Mouse (Mus musculus) kidney, adult 8-10 months (tissue): Measurements from ENCODE around the gene Gm20696.

ENCODE experiments used
- DNase-seq, 2 experiments: peaks; one replicate each; pipeline ENCODE4 v3.0.0; 2022

Gm20696 gene

DNA sequence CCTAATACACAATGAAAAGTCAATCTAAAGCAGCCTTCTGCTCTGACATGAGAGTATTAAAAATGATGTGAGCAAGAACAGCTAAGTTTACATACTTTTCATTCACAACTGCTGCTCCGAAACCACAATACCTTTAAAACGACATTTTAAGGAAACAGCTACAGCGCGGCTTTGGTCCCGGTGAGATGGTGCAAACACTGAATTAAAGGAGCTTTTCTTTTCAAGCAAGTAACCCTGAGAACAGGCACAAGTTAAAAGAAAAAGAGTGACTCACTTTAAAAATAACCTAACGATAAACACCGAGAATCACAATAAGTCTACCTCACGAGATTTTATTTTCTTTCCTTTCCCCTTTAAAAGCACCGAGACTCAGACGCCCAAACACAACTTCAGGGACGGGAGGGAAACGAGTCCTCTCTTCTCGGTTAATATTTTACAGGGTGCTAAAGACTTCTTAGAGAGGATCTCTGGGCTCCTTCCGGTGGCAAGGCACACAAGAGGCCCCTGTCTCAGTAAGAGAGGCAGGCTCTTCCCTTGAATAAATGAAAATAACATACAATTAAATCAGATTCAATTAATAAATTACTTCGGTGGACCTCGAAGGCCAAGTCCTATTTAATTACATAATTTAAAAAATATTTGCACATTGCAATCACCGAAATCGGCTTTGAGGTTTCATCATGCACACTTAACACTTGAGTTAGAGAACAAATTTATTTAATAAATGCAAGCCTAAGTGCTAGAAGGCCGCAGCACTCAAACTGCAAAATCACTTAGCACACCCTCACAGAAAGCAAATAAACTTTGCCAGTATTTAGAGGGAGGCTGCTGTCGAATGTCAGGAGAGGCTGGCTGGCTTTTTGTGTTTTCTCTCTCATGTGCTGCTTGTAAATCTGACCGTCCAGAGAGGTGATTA, 391.0 kb downstream of the Gm20696 start:
- peak; percentile 36 to 47 for DNase-seq

- no peak for DNase-seq
Measured at GRCm38 (mm10) chr6:99274667-99275066, 391.9 kb downstream of the Gm20696 start.

DNA sequence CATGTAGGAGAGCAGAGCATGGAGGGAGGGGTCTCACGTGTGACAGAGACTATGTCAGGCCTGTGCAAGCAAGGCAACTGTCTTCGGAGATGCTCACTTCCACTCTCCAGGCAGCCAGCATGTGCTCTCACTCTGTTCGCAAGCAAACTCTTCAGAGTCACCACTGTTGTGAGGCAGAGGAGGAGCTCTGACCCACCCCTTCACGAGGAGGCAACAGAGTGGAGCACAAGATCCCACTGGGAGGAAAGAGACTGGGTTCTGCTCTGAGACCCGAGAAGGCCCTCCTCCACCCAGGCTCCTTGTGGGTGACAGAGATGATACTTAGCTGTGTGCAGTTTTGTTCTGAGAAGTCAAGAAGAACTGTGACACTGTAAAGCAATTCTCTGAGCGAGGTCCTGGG, 392.4 kb downstream of the Gm20696 start:
- no peak for DNase-seq

GRCm38 (mm10) chr6:99273177-99273576, 393.4 kb downstream of the Gm20696 start:
- DNase-seq, result no peak

GRCm38 (mm10) chr6:99272174-99272573, 394.4 kb downstream of the Gm20696 start:
- DNase-seq, result no peak

- DNase-seq, result peak; percentile 25 to 32
Measured at GRCm38 (mm10) chr6:99271741-99272140, 394.9 kb downstream of the Gm20696 start.

GRCm38 (mm10) chr6:99269921-99270320, 396.7 kb downstream of the Gm20696 start:
- no peak for DNase-seq

GRCm38 (mm10) chr6:99268171-99269061, 398.2 kb downstream of the Gm20696 start:
- no peak for DNase-seq

- peak; percentile 52 to 58 for DNase-seq
Measured at GRCm38 (mm10) chr6:99265945-99266656, 400.5 kb downstream of the Gm20696 start.

DNA sequence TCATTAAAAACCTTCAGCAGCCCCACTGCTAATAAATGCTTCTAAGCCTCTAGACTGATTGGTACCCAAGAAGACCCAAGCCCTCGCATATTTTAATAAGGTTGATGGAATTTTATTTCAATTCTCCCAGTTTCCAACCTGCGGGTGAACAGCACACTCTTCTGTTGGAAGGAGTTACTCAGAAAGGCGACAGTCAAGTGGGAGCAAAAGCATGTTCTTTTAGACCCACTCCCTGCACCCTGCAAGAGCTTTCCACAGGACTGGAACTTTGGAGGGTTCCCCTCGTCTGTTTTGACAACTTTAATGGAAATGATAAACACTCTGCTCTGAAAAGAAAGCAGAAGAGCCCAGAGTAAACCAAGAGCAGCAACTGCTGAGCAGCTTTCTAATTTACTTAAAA, 401.4 kb downstream of the Gm20696 start:
- no peak for DNase-seq

DNA sequence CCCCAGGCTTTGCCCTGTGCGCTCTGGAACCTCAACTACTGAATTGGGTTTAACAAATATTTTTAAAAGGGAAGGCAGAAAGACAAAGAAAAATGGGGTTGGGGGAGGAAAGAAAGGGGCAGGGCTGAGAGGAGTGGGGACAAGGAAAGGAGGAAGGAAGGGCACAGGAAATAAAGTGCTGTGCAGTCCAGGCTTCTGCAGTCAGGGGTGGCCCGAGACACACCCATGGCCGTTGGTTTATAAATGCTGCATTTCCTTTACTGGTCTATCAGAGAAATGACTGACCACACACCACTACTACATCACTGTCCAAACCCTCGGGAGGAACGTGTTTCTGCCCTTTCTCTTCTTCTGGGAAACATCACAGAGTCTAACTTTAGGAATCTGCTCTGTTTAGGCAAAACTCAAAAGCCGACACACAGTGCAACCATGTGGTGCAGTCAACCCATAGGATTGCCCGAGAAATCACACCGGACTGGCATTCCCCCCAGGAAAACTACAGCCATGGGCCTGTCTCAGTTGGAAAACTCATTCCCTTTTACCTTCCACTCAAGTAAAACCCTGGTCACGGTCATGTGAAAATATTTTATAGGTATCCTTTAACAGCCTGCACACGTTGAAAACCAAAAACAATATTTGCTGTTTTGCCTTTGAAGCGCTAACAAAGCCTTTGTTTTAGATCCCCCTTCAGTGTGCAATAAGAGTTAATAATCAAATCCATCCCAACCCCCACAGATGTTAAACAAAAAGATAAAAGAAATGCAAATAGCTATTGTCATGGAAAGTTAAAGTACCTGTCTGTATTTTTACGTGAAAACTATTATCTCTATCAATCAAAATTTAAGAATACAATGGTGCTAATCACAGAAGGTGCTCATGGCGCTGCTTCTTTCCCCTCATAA, 402.2 kb downstream of the Gm20696 start:
- no peak for DNase-seq

DNA sequence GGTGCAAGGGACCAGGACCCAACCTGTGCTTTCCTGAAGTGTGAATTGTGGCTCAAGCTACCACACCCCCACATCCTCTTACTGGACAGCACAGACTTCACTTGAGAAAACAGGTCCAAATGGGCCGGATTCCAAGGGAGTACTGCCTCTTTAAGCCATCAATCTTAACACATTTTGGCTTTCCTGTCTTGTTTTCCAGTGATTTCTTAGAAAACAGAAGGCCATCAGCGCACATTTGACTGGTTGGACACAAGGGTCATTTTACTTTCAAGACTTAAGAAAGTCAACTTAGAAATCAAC, 402.8 kb downstream of the Gm20696 start:
- DNase-seq, result no peak

GRCm38 (mm10) chr6:99263061-99263885, 403.3 kb downstream of the Gm20696 start:
- DNase-seq, result no peak

GRCm38 (mm10) chr6:99261737-99262130, 404.9 kb downstream of the Gm20696 start:
- DNase-seq, result no peak

GRCm38 (mm10) chr6:99260941-99261736, 405.5 kb downstream of the Gm20696 start:
- no peak for DNase-seq

GRCm38 (mm10) chr6:99258346-99258745, 408.3 kb downstream of the Gm20696 start:
- DNase-seq, result no peak

DNA sequence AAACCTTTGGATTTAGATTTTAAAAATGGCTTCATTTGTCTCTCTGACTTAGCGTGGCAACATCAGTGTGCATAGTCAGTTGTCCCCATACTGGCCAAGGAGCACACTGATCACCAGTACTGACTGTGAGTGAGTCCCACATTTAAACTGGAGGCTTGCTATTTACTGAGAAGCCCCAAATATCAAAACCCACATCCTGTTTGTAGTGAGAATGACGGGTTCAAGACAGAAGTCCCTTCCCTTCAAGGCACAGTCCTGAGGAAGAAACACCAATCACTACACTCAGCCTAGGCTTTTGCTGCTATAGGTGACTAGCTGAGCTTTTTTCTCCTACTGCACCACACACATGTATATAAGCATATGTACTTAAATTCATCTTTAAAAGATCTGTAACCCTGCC, 408.9 kb downstream of the Gm20696 start:
- no peak for DNase-seq

DNA sequence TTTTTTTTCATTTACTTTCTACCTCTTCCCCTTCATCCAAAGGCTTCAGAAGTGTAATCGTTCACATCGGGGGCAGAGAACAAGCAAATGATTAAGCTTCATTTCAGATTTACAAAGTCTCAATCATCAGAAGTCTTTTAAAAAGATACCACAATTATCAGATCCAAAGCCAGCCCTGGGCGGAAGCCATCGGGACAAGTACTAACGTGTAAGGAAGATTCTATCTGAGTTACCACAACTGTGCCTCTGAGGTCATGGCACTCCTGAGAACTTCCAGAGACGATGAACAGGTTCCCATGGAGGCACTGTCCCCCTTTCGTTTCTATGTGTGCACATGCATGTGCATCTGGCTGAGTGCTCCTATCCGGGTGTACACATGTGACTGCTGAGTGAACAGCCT, 413.3 kb downstream of the Gm20696 start:
- DNase-seq, result no peak

DNA sequence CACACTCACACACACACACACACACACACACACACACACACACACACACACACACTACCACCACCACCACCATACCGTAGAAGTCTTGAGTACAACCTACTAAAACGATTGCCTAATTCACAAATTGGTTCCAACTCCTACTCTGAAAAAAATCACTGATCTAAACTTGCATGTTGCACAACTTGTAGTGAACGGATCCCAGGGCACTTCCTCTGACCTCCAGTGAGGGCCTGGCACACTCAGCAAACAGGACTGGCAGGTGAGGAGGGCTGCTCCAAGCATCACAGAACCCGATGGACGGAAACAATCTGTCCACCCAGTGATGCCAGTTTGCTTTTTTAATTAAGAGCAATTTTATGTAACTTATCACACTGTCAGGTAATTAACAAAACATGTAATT, 413.8 kb downstream of the Gm20696 start:
- DNase-seq, result no peak

DNA sequence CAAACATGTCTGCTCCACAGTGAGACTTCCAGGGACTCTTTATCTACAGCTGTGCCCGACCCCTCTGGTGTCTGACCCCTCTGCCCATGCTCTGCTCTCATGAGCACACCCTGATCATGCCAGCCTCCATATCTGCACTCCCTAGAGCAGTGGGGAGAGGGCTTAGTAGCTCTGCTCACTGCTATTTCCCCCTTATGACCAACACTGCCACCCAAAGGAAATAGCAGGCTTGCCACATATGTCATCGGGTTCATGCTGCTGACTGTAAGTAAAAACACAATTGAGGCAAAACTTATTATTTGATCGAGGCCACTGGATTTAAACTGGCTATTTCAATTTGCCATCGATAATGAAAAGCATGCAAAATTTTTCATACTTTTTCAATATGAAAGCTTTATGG, 414.7 kb downstream of the Gm20696 start:
- DNase-seq, result no peak
